Mouse (Mus musculus) A20 (cell line): Measurements from ENCODE around the gene Cdc34.
A peak's percentile ranks its signal among the peaks of the same experiment; 100 is the strongest.

Source experiments
- DNase-seq: peaks from one replicate; pipeline ENCODE4 v3.0.0-alpha.2; 2011; ENCODE audit warnings: low read depth, low spot score

The Cdc34 gene

DNA sequence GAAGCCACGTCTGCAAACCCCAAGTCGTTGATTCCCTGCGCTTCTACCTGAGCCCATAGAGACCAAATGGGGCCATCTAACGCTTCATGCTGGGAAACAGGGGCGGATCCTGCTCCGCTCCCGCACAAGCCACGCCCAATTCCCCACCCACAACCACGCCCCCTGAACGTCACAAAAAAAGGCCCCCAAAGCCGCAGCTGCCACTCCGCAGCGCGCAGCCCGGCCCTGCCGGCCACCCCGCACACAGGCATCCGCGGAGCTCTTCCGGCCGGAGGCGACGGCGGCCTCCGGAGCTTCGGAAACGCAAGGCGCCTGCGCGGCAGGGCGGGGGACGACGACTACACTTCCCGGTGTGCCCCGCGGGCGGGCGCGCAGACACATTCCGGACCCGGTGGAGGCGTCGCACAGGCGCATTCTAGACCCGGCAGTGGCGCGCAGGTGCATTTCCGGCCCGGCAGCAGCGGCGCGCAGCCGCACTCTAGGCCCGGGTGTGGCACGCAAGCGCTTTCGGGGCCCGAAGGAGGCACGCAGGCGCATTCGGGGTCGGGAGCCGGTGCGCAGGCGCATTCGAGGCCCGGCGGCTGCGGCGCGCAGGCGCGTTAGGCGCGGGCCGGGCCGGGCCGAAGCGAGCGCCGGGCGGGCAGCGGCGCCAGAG lies at the start of gene Cdc34:
Cdc34 (plus strand) TSS at position 605 of the 655 bp plus-strand sequence.
- DNase-seq: peak; percentile 100

DNA sequence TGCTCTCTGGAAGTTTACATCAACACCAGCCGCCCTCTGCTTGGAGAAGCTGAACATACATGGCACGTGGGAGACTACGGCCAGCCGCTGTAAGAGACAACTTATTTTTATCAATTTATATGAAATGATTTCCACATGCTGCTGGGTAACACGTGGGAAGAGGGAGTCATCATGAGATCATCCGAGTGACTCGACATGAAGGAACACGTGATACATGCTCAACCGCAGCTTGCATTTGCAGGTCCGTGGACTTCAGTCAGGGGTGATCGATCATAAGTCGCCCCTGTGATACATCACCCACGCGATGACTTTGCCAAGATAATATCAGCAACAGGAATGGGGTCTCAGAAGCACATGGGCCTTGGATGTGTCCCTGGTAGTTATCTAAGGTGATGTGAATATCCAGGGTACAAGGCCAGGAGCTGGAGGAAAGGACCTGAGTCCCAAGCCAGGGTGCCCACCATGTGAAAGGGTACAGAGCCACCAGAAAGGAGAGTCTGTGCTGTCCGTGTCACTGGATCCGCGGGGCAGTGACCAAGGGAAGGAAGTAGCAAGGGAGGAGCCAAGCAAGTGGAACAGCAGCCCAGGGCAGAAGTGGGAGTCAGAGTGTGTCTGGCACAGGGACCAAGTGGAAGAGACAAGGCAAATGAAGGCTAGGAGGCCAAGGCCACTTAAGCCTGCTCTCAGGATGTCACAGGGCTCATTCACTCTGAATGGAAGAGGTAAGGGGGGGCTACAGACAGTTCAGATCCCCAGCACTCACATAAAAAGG lies 48.8 kb upstream of the Cdc34 start:
- DNase-seq: no peak

DNA sequence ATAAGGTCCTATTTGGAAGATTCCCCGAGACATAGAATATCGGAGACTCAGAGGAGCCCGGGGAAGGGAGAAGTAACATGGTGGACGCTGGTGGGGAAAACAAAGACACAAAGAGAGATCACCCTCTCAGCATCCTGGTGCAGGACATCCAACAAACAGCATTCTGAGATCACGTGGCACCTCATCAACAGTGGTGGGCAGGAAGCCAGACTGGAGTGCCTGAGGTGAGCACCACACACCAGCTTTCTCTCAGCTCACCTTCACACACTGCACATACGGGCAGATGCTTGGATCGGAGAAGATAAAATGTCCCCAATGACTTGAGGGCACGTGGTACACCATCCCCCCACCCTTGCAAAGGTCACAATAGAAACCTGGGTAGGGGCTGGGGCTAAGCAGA lies 45.7 kb upstream of the Cdc34 start:
- DNase-seq: no peak

DNA sequence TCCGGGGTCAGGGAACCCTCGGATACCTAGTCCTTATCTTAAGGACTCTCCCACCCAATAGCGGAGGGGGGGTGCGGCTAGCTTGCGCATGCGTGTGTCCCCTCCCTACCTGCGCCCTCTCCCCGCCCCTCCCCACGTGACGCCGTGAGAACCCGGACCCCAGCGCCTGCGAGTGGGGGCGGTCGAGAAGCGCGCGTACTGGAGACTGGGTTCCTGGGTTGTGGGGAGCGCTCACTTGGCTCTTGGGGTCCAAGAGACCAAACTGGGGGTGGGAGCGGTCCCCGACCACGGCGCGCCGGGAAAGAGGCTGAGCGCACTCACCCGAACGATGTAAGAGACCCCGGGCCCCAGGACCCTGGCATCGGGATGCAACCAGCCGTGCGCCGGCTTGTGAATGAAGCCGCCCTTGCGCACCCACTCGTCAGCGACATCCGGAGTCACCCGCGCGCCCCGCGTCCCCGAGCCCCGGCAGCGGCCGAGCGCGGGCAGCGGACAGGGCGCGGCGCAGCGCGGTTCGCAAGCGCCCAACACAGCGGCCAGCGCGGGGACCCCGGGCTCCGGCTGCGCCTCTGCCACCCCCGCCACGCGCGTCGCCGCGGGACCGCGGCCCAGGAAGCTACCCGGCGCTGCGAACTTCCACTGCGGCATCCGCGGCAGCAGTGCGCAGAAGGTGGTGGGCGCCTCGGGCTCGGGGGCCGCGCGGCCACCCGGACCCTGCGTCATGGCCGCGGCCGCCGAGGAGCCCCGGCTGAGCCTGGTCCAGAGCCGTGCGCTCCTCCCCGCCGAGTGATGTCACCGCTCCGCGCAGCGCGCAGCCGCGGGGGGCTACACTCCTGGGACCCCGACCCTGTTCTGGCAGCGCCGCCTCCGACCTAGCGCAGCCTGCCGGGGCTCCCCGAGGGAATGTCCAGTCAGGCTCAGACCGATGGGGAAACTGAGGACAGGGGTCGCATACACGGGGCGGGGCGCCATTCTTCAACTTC lies 44.6 kb upstream of the Cdc34 start, which contains the start of gene Shc2:
Shc2 (minus strand) TSS at position 791 of the 983 bp plus-strand sequence.
- no peak for DNase-seq

DNA sequence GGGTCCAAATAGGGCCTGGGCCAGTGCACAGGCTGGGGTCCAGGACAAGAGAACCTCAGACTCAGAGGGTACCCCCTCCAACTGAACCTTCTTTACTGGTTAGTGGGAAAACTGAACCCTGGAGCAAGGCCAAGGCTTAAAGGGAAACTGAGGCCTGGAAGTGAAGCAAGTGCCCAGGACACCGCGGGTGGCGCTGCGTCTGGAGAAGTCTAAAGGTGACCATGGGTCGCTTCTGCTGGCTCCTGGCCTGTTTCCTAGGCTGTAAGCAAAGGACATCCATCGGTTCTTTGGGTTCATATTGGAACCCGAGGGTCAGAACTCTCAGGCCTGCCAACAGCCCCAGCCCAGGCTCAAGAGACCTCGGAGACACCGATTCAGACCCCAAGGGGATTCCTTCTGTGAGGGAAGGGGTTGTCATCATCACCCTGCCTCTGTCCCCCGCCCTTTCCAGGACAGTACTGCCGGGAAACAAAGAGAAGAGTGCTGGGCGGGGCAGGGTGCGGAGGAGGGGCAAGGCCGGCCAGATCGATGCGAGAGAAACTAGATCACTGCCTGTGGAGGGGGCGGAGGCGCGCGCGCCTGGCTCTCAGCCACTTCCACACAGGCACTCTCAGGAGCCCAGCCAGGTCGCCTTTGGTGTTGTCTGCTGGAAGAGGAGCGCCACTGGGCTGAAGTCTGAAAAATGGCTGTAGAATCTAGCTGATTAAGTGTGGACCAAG lies 43.4 kb upstream of the Cdc34 start:
- no peak for DNase-seq

DNA sequence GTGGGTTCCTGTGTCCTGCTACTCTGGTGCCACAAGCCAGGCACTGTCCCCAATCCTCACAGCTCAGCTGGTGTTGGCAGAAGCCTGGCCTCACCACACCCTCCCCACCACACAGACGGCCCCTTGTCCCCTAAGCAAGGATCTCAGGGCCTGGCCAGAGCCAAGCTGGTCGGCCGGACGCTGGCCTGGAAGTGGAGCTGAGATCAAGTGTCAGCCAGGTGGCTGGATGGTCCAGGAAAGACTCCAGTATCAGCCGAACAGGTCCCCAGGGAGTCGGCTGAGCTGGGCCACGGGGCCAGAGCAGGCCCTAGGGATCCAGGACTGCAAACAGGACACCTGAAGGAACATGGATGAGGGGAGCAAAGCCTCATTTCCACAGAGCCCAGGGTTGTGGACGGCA lies 36.3 kb upstream of the Cdc34 start, which contains the start of gene Odf3l2:
Odf3l2 (minus strand) TSS at position 28 of the 400 bp plus-strand sequence.
- DNase-seq: no peak

DNA sequence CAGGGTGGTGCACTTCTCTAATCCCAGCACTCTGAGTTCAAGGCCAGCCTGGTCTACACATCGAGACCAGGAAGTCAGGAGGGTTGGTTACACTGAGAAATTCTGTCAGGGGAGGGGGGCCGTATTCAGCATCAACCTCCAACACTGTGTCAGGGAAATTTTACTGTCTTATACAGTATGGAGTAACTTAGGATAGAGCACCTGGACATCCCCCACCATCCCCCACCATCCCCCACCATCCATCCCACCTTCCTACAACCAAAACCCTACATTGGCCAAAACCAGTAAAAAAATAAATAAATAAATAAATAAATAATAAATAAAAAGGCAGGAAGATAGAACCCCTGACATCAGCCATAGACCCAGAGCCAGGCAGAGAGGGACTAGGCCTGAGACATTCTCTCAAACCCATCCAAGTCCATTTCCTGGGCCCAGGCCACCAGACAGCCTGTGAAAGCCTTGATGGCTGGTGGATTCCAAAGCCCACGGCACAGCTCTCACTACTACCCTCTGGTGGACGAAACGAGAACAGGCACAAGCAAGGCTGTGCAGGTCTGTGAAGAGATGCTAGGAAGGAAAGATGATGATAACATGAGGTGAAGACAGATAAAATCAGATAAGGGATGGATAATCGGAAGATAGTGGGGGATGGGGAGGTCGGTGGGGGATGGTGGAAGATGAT lies 32.8 kb upstream of the Cdc34 start:
- peak; percentile 69 for DNase-seq

DNA sequence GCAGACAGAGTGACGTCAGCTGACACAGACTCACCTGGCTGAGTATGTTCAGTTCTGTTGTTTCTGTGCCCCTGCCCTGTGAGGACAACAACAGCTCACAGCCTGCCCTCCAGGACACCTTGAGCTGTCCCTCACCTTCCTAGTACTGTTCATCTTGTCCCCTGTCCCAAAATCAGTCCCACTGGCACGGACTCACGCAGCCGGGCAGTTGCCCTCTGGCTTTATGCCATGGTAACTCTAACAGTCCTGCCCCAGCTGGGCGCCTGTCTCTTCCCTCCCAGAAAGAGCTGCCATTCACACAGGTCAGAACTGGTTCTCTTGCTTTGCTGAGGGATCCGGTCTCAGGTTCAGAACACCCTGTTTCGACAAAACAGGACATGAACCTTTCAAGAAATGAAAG lies 29.2 kb upstream of the Cdc34 start:
- no peak for DNase-seq

DNA sequence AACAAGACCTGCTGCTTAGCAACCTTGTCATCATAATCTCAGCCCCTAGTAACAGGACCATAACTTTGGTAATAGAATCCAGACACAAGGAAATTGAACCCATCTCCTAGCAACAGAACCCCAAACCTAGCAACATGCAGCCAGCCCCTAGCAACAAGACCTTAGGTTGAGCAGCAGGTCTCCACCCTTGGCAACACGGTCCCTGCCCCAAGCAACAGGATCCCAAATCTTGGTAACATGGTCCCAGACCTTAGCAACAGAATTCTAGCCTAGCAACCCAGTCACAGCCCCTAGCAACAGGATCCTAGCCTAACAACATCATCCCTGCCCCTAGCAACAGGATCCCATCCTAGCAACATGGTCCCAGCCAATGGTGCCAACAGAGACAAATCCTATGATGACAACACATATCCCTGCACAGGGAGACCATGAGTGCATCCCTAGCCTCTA lies 27.0 kb upstream of the Cdc34 start:
- no peak for DNase-seq

DNA sequence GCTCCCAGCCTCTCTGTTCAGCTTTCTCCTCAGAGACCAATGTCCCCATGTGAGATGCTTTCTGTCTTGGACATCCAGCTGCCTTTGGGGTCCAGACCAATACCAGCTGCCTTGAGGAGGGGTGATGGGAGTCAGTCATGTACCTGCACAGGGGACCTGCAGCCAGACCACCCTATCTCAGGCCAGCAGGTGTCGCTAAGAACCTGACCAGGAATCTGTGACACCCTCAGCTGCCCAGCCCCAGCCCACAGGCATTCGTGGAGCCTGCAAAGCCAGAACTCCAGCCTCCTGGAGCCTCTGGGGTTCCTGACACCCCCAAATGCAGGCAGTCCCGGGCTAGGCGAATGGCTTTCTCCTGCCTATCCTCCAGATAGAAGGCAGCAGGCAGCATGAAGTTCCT lies 23.2 kb upstream of the Cdc34 start:
- DNase-seq: peak; percentile 57

DNA sequence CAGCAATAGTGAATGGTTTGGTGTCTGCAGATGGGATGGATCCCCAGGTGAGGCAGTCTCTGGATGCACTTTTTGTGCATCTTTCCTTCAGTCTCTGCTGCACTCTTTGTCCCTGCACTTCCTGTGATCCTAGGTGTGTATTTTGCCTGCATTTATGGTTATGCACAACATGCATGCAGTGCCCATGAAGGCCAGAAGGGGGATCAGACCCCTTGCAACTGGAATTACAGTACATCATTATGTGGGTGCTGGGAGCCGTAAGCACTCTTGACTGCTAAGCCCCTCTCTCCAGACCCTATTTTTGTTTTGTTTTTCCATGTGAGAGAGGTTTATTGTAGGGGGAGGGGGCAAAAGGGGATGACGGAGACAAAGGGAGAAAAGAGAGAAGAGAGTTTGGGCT lies 21.7 kb upstream of the Cdc34 start:
- DNase-seq: peak; percentile 49

DNA sequence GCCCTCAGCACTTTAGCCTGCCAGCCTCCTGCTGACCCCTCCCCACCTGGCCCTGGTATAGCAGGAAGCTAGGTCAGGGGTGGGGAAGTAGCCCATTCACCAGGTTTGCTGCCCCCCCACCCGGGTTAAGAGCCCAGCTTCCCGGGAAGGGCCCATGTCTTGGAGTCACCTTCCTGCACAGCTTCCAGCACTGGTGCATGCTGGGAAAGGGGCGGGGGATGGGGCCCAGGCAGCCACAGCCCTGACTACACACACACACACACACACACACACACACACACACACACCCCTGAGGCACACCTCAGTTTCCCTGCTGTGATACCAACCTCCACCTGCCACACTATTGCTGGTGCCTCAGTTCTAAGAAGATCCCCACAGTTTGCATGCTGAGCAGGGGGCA lies 20.1 kb upstream of the Cdc34 start:
- DNase-seq: no peak

DNA sequence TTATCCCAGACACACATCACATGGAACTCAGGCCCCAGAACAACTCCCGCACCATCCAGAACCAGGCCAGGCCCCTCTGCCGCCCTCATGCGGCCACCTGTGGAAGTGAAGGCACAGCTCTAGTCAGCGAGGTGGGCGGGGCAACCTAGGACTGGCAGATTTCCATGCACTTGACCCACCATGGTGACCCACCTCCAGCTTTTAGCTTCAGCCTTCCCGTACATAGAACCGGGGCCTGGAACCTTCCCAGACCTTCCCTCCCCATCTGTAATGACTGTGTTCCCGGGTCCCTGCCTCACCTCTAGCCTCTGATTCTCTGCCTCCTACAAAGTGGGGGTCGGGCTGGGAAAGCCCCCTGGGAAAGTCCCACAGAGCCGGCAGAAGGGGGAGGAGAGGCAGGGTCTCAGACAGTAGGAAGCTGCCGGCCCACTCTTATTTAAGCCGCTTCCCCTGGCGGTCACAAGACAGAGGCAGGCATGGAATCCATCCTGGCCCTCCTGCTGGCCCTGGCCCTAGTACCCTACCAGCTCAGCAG lies 17.8 kb upstream of the Cdc34 start, which contains the start of gene Madcam1:
Madcam1 (plus strand) TSS at position 429 of the 535 bp plus-strand sequence.
- DNase-seq: peak; percentile 76

DNA sequence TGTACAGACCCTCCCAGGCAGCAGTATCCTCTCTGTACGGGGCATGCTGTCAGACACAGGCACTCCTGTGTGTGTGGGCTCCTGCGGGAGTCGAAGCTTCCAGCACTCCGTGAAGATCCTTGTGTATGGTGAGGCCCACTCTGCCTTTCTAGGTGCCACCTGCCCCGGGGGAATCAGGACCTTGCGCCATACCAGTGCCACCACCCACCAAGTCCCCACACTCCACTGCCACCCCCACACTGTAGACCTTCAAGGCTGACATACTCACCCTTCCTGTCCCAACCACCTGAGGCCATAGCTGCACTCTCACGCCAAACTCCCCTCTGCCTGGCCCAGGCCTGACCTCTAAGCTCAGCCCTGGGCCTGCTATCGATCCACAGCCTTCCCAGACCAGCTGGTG lies 16.9 kb upstream of the Cdc34 start:
- no peak for DNase-seq

DNA sequence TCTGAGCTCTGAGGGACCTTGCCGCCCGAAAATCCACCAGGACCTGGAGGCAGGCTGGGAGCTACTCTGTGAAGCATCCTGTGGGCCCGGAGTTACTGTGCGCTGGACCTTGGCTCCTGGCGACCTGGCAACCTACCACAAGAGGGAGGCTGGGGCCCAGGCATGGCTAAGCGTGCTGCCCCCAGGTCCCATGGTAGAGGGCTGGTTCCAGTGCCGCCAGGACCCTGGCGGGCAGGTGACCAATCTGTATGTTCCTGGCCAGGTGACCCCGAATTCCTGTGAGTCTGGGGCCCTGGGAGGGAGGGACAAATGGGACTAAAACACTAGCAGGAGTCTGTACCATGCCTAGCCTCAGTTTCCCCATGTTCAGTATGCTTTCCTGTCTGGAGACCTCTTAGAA lies 15.5 kb upstream of the Cdc34 start:
- DNase-seq: no peak

DNA sequence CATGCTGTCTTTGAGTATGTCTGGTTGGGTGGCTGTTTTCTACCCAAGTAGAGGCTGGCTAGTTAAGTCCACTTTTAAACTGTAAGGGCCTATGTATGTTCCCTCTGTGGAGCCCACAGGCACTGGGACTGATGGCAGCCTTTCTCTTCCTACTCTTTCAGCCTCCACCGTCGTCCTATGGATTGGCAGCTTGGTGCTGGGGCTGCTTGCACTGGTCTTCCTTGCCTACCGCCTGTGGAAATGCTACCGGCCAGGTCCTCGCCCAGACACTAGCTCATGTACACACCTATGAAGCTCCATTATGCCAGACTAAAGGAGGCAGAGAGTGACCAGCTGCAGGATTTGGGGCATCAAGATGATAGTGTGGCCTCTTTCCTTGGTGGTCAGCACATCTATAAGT lies 13.9 kb upstream of the Cdc34 start:
- no peak for DNase-seq

DNA sequence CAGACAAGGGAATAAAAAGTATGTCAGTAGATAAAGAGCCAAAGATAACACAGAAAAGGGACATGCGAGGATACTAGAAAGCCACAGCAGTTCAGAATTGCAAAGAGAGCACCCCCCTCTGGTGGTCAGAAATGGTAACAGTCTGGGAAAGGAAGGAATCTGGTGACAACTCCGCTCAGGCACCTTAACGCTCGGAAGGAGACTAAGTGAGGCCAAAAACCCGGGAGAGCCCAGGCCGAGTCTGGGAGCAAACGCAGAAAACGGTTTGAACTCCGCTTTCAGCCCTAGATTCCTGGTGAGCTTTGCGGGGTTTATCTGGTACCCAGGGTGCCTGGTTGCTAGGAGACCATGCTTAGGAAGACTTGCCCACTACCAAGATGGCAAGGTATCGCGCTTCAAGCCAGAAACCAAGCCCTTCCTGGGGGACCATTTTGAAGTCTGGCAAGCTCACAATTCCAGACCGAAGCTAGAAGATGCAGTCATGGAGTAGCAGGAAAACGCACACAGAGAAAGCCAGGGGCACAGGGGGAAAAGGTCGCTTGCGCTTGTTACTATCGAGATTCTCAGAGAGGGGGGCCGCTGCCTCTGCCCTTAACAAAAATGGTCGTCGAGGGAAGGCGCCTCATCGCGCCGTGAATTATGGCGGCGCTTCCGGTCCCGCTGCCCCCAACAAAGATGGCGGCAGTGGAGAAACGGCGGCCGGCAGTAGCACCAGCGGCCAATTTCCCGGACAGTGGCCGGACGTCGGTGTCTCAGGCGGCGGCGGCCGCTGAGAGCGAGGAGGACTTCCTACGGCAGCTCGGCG lies 13.0 kb upstream of the Cdc34 start, which contains the start of gene Tpgs1:
Tpgs1 (plus strand) TSS at position 599 of the 805 bp plus-strand sequence.
- DNase-seq: peak; percentile 98

DNA sequence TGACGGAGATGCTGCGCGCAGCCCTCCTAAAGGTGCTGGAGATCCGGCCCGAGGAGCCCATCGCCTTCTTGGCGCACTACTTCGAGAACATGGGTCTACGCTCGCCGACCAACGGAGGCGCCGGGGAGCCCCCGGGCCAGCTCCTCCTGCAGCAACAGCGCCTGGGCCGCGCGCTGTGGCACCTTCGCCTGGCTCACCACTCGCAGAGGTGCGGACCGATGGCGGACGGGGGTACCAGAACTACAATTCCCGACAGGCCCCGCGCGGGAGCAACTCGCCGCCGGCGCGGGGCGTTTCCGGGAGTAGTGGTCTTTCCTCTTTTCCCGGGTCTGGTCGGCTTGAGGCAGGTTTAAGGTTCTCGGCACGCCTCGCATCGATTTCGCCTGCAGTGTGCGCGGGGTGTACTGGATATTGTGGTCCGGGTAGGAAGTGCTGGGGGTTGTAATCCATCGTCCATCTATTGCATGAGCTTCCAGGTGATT lies 12.4 kb upstream of the Cdc34 start:
- DNase-seq: peak; percentile 83
